Mouse (Mus musculus) lung, postnatal 10 days (tissue): Measurements from ENCODE around the gene Pxylp1.

Experiments
- DNase-seq: peaks from one replicate; pipeline ENCODE4 v3.0.0; 2021

Pxylp1 gene

GRCm38 (mm10) chr9:96857838-96858237 is 34.6 kb downstream of the Pxylp1 start:
- DNase-seq: no peak

DNA sequence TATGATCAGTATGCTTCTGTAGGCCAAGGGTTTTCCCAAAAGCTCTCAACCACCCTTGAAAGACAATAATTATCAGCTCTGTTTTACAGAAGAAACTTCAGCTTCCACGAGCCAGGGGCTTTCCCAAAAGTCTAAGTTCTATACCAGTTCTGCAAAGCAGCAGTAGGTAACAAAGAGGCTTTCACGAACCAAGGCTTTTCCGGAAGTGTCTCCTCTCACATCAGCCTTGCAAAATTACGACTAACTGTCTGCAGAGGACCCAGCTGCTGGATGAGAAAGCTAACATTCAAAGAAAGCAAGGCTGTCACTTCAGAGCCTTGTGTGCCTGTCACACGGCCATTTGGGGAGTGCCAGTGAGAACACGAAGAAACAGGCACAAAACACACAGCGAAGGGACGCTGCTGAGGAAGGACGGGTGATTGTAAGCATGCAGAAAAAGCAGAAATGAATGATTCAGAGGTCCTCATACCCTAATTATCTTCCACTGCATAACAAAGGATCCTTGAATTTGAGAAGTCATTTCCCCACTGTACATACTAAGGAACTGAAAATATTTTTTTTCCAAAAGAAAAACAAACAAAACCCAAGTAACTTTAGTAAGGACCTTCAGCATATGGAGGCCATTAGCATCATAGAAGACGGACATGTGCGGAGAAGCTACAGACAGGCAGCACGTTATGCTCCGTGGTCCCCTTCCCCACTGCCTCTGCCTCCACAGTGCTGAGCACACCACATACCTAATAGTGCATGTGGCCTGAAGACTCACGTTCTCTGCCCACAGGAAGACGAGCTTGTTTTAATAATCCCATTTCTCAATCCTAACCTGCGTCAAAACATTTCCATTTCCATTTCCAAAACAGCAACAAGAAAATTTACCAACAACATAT is 38.9 kb downstream of the Pxylp1 start:
- no peak for DNase-seq

GRCm38 (mm10) chr9:96851634-96852033 is 40.8 kb downstream of the Pxylp1 start:
- DNase-seq: peak; percentile 65

DNA sequence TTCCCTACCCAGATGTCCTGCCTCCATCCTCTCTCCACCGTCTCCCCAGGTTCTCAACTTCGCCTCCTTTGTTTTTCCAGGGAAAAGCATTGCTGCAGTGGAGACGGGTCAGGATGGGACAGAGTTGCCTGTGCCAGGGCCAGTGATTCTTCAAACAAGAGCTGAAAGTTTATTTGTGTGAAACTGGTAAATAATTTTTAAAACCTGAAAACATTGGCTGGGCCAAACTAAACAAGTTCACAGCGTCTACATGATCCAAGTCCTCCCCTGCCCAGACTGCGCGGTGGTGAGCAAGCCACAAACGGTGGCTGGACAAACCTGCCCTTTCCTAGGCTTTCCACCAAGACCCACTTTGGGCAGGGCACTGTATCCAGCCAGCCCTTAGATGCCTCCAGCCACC is 41.4 kb downstream of the Pxylp1 start:
- no peak for DNase-seq

DNA sequence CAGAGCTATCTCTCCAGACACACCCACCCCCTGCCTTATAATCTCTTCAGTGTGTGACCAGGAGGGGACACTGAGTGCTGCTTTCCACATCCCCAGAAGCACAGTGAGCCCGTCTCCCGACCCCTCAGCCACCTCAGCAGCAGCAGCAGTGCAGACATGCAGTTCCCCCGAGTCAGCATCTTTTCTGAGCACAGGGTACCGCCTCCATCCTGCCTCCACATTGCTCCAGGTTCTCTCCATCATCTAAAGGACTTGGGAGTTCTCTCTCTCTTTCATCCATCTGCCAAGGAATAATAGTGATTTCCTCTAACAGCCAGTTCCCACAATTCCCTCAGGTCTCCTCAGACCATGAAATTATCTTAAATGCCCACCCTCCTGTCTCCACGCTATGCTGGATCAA is 43.5 kb downstream of the Pxylp1 start:
- no peak for DNase-seq

- DNase-seq: no peak
Observed at GRCm38 (mm10) chr9:96846361-96846760, 46.1 kb downstream of the Pxylp1 start.

DNA sequence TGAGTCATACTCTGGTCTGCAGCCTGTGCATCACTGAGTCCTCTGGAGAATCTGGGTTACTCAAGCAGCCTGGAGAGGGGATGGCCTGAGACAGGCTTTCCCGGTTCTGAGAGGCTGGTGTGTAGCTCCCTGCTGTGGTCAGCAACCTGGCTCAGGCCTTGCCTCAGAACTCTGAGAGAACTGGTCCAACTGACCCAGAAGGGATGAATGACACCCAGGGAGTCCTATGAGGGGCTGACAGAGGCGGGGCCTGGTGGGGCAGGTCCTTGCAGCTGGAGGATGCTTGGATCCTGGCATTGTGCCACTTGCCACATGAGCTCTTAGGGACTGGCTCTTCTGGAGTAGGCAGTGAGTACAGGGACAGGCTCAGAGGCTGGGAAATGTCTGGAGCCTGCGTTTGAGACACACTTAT is 47.7 kb downstream of the Pxylp1 start:
- DNase-seq: peak; percentile 90

- DNase-seq: no peak
Observed at GRCm38 (mm10) chr9:96839376-96839775, 53.1 kb downstream of the Pxylp1 start.

DNA sequence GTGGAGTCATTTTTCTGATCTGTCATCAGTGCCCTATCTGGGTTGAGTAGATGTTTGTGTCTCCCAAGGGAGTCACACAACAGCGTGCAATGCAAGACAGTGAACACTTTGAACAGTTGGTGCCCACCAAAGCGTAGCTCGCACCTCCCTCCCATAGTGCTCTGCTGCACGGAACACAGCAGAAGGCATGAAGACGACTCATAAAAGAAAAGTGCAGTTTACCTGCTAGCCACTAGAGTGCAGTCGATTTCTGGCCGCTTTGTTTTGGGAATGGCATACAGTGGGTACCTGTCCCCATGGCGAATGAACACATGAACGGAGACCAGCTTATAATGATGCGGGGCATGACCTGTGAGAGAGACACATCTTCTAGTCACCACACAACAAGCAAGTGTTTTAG is 53.6 kb downstream of the Pxylp1 start:
- DNase-seq: peak; percentile 51

DNA sequence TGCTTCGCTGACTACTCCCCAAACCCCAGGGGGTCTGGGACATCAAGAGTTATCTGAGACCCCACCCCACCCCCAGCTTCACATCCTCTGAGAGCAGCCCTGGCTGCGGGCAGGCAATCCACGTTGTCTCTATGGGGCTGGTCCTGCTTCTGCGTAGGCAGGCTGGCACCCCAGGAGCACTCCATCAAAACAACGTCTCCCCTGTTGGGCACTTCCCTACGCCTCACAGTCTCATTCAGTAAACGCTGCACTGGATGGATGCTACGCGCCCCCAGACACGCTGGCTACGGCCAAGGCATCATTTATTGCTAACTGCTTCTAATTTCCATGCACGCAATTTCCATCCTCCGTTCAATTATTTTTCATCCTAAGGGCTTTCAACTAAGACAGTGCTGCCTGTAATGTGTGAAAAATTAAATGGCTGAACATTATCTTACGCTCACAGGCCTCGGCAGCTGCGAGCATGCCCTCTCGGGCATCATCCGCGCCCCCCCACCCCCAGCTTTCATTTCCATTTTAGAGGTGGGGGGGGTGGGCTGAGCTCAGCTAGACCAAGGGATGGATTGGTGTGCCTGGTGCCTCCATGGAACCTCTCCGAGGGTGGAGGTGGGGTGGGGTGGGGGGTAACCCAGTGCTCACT is 54.6 kb downstream of the Pxylp1 start:
- no peak for DNase-seq

- no peak for DNase-seq
Observed at GRCm38 (mm10) chr9:96836984-96837383, 55.5 kb downstream of the Pxylp1 start.

GRCm38 (mm10) chr9:96835374-96835921 is 57.0 kb downstream of the Pxylp1 start:
- DNase-seq: no peak

DNA sequence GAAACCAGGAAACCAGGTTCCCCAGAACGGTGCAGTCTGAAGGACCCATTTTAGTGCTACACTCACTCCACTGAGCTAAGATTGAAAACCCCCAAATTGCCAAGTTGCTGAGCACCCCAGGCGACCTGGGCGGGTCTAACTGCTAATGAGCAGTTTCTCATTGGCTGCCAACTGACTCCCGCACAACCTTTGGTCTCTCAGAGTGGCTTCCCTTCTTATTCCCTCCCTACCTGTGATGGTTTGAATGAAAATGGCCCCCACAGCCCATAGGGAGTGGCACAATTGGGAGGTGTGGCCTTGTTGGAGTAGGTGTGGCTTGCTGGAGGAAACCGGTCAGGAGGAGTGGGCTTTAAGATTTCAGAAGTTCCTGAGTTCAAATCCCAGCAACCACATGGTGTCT is 58.9 kb downstream of the Pxylp1 start:
- no peak for DNase-seq

DNA sequence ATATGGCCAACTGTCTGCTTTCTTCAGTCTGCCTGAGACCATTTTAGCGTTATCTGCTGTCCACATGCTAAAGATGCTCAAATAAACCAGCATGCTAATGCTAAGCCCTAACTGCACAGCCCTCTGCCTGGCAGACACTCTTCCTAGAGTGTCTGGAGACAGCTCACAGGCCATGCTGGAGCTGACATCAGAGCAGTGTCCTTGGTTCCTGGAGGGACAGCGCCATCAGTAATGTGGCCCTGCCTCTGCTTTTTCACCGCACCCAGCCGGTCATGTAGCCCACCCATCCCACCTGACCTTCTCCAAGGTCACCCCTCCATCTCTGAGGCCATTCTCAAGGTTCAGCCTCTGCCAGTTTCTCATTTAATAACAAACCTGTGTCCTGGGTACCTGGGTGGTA is 60.0 kb downstream of the Pxylp1 start:
- DNase-seq: no peak

DNA sequence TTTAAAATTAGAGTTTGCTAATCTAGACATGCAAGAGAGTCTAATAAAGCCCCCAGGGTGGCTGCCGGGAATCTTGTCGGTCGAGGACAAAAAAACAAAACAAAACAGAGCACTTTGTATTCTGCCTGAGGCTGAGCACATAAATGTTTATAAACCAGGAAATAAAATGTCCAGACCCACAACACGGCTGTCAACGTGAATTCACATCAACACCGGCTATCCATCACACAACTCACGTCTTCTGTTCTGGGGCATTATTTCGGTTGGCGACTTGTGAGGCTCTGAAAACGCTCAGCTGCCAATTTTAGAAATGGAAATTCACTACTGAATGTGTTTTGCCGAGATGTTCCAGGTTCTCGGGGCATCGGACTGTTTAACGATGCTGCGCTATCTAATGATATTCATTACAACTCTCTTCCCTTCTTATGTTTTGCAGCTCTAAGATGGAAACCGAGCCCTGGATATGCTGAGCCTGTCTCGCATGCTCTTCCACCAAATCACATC is 61.6 kb downstream of the Pxylp1 start:
- no peak for DNase-seq

DNA sequence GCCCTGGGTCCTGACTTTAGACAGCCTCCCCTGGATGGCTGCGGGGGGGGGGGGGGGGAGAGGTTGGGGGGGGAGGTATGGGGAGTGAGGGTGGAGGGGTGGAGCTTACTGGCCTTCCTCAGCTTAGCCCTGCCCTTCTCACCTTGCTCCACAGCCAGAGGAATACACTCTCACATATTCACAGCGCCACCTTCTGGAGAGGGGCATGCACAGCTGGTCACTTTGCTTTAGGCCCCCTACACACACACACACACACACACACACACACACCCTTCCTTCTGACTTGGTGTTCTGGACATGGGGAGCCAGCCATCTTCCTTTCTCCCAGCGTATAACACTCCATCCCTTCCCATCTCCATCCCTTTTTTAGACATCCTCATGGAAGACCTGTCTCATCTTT is 62.8 kb downstream of the Pxylp1 start:
- no peak for DNase-seq

DNA sequence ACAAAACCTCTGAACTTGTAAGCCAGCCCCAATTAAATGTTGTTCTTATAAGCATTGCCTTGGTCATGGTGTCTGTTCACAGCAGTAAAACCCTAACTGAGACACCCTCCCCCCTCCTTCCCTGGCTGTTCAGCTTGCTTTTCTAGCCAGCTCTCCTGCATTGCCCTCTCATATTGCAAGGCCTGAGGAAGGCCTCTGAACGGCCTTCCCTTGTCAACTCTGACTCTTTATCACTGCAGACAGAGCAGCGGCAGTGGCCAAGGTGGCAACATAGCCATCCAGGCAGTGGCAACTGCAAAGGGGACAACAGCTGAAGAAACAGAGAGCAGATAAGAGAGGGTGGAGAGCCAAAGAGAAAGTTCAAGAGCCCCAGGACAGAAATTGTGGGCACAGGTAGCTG is 64.4 kb downstream of the Pxylp1 start:
- DNase-seq: no peak

DNA sequence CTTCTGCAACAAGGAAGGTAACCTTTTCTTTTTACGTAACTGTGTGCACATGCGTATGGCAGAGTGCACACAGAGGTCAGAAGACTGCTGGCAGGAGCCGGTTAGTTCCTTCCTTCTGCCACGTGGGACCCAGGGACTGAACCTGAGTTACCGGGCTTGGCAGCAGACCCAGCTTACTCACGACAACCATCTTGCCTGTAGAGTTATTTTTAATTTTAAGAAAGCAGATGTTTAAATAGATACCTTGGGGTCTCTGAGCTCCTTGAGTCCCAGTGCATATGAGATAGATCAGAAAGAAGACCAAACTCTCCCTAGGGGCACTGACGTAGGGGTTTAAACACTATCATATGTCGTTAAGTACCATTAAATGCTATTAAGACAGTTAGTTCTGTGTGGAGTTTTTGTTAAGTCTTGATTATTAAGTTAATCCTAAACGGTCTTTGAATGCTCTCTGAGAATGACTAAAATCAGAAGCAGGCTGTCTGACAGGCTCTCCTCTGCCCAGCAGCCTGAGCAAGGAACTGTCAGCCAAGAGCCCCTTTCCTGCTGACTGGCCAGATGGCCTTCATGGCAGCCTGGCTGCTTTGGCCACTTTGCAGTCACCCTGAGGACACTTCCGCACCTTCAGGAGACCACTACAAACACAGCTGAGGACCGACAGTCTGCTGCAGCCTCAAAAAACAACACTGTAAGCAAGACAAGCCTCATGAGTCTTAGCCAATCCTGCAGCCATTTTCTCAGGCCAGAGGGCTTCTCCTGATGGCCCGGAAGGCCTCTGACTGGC is 65.3 kb downstream of the Pxylp1 start:
- no peak for DNase-seq

- DNase-seq: no peak
Observed at GRCm38 (mm10) chr9:96824857-96825256, 67.6 kb downstream of the Pxylp1 start.

- DNase-seq: no peak
Observed at GRCm38 (mm10) chr9:96824026-96824425, 68.4 kb downstream of the Pxylp1 start.

GRCm38 (mm10) chr9:96823541-96823940 is 68.9 kb downstream of the Pxylp1 start:
- DNase-seq: no peak

GRCm38 (mm10) chr9:96823005-96823404 is 69.5 kb downstream of the Pxylp1 start:
- no peak for DNase-seq

- no peak for DNase-seq
Observed at GRCm38 (mm10) chr9:96818822-96819481, 73.5 kb downstream of the Pxylp1 start.
